Mouse (Mus musculus): ENCODE data around the gene 1700025G04Rik. TPM values are rescaled to one million over a fixed set of nuclear protein-coding genes. Genes with fewer than 3 reads are reported as not detected.

Gene 1700025G04Rik
- polyA plus RNA-seq, 1 experiment from 2014 or later: 13.8 TPM

DNA sequence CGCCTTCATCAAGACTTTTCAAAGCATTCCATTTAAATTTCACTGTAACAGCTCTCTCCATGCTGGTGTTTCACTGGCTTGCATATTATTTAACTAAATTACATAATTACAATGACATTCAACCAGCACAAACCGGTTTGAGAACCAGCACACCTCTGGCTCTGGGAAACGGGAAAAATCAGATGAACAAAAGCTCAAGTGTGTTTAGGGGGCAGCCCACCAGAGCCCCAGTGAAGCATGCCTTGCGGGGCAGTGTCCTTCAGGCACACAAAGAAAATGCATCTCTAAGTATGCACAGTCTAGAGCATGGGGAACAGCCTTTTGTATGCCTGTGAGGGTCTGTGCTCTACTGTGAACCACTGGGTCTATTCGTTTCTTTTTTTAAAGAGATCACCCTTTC is 112.3 kb downstream of the 1700025G04Rik start:
- Histone ChIP-seq H3K9me3 (replicated peaks) (no peaks in the 10 kb centered on the region), H3K36me3 (no peaks in the 10 kb centered on the region), H3K4me1 (0 out of 2 replicates have a peak, but pooled peaks cover 3% of the 10 kb centered on the region), H3K27ac (no peak overlapping the region; the same call in 1 of the 2 replicates), H3K4me3 (no peak overlapping the region), H3K27me3 (ENCODE audit: low read depth, poor library complexity, severe bottlenecking) (no peaks in the 10 kb centered on the region)
- 83% methylated on average over 5 of the region's 5 CpGs for WGBS
- DNase-seq (ENCODE audit: low spot score): no peak

DNA sequence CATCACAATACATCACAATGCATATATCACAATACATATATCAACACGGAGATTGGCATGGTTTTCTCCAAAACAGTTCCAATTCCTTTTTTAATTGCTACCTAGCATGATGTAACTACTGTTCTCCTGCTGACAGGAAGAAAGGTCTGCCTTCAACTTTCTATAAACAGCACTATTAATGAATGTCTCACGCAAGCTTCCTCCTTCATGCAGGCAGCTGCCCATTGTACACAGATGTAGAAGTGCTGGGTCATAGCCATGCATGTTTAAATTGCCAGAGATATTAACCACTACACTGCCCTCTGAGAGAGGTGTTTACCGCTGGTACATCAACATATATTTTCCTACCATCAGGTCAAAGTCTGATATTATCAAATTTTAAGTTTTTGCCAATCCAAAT is 113.1 kb downstream of the 1700025G04Rik start:
- no peak overlapping the region for H3K4me3 ChIP-seq
- 0 out of 2 replicates have a peak, but pooled peaks cover 3% of the 10 kb centered on the region for H3K4me1 ChIP-seq

DNA sequence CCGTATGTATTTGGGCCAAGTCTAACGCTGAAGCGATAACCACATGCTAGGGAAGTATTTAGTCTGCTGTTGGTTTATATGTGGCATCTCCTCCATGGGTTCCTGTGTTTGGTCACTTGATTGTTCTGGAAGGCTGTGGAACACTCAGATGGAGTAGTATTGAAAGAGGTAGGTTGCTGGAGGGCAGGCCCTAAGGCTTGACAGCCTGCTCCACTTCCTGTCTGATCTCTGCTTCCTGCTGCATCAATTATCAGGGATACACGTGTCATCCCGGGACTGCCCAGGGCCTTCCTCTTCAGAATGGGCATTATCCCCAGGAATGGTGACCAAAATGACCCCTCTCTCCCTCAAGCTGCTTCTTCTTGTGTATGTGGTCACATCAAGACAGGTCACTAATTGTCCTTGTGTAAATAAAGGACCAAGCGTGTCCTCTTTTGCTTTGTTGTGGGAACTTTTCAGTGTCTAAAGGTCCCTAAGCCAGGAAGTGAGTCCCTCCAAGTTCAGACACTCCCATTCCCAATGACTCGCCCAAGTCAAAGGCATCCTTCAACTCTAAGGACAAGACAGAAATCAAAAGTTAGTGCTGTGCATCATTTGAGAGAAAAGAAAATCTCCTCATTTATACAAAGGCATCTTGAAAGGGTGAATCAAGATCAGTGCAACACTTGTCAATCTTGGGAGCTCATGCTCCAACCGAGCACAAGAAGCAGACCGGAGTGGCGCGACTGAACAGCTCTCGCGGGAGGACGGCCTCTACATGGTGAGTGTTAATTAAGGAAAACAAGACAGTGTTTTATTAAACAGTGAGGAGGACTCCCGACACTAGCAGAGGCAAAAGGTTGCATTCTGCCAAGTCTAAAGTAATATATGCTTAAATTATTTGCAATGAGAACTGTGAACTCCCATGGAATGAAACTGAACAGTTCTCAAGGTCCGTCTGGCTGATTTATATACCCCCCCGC is 114.2 kb downstream of the 1700025G04Rik start:
- WGBS: 88% methylated on average over 17 of the region's 17 CpGs
- no peaks in the 10 kb centered on the region for H3K9me3 ChIP-seq (replicated peaks)
- no peak for DNase-seq (ENCODE audit: low spot score)
- H3K4me1 ChIP-seq: 0 out of 2 replicates have a peak, but pooled peaks cover 3% of the 10 kb centered on the region
- H3K27me3 ChIP-seq (ENCODE audit: low read depth, poor library complexity, severe bottlenecking): no peaks in the 10 kb centered on the region
- H3K27ac ChIP-seq: no peak overlapping the region
- H3K36me3 ChIP-seq: no peaks in the 10 kb centered on the region
- no peak overlapping the region for H3K4me3 ChIP-seq

More for the DNA sequence above, 113.1 kb downstream of the 1700025G04Rik start:
- Histone ChIP-seq H3K27me3 (ENCODE audit: low read depth, poor library complexity, severe bottlenecking) (no peaks in the 10 kb centered on the region), H3K27ac (no peak overlapping the region), H3K9me3 (replicated peaks) (no peaks in the 10 kb centered on the region), H3K36me3 (no peaks in the 10 kb centered on the region)
- 87% methylated on average over 3 of the region's 3 CpGs for WGBS
- DNase-seq (ENCODE audit: low spot score): no peak

DNA sequence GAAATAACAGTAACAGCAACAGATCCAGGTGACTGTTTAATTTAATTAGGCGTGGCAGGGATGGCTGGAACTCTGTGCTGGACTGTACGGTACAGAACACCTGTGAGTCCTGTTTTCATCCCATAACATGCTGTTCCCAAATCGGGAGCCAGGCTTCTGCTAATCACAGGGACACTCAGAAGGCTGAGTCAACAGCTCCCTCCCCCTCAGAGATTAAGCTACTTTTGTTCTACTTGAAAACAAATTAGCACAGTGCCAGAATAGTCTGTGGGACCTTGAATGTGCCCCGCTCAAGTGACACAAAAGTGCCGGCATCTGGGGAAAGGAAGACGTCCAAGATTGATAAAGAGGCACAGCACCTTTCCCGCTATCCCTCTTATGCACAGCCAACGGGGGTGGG is 115.0 kb downstream of the 1700025G04Rik start:
- no peaks in the 10 kb centered on the region for H3K36me3 ChIP-seq
- WGBS: 92% methylated on average over 8 of the region's 8 CpGs
- H3K9me3 ChIP-seq (replicated peaks): no peaks in the 10 kb centered on the region
- 0 out of 2 replicates have a peak, but pooled peaks cover 3% of the 10 kb centered on the region for H3K4me1 ChIP-seq
- H3K27me3 ChIP-seq (ENCODE audit: low read depth, poor library complexity, severe bottlenecking): no peaks in the 10 kb centered on the region
- DNase-seq (ENCODE audit: low spot score): no peak
- H3K27ac ChIP-seq: no peak overlapping the region
- H3K4me3 ChIP-seq: no peak overlapping the region

DNA sequence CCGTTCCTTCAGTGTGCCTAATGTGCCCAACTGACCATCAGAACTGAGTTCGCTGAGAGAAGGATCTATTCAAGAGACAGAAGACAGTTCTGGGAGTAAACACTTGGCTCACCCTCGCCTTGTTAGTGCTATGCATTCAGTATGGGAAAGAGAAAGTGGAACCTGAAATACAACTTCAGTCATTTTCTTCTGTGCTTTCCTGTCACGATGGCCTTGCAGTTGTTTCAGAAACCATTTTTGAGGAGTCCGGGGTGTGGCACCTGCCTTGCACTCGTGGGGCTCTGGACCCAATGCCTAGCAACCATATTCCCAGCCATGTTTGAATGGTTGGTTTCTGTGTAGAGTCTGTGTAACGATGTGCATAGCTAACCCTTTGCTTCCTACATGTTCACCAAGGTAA is 115.5 kb downstream of the 1700025G04Rik start:
- WGBS: 95% methylated on average over 7 of the region's 7 CpGs
- no peak overlapping the region for H3K4me3 ChIP-seq
- H3K36me3 ChIP-seq: no peaks in the 10 kb centered on the region
- no peak for DNase-seq (ENCODE audit: low spot score)
- H3K27me3 ChIP-seq (ENCODE audit: low read depth, poor library complexity, severe bottlenecking): no peaks in the 10 kb centered on the region
- H3K9me3 ChIP-seq (replicated peaks): no peaks in the 10 kb centered on the region
- H3K27ac ChIP-seq: no peak overlapping the region
- 0 out of 2 replicates have a peak, but pooled peaks cover 3% of the 10 kb centered on the region for H3K4me1 ChIP-seq

DNA sequence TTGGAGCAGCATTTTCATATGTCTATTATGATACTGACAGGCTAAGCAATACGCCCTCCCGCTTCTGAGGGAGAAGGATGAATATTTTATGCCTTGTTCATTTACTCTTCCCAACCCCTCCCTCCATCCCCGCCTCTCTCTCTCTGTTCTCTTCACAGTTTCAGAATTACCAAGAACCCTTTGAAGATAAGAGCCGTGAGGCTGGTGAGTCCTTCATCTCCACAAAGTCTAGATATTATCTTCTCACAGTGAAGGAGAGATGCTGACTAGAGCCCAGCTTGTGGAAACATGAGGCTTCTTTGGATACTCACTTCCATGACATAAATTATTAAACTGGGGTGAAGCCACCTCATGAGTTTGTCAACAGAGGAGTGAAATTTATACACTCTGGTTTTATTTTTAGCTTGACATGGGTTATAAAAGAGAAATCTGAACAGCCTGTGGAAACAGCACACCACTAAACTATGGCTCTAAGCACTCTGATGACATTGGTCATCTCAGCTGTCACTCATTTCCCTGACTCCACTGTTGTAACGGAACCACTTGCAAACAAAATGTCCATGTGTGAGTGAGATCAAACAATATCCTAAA is 116.7 kb downstream of the 1700025G04Rik start:
- 87% methylated on average over 5 of the region's 5 CpGs for WGBS
- Histone ChIP-seq H3K4me1 (0 out of 2 replicates have a peak, but pooled peaks cover 3% of the 10 kb centered on the region), H3K9me3 (replicated peaks) (no peaks in the 10 kb centered on the region), H3K36me3 (no peaks in the 10 kb centered on the region), H3K27me3 (ENCODE audit: low read depth, poor library complexity, severe bottlenecking) (no peaks in the 10 kb centered on the region), H3K27ac (no peak overlapping the region), H3K4me3 (no peak overlapping the region)
- DNase-seq (ENCODE audit: low spot score): no peak

DNA sequence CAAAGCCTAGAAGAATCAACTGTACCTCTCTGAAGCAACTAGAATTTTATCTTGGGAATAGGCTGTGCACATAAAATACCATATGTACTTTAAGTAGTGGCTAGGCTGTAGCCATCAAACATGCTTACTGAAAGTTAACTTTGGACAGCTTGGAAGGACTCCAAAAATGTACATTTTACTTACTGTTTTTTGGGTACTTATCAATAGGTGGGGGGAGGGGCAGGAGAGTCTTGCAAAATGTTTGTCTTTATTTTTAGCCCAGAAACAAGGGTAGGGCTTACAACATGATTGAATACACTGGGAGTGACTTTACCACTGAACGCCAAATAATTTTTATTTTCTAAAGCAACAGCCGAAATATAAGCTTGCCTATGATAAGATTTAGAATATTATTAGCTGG is 118.3 kb downstream of the 1700025G04Rik start:
- H3K4me3 ChIP-seq: no peak overlapping the region
- H3K36me3 ChIP-seq: no peaks in the 10 kb centered on the region
- H3K9me3 ChIP-seq (replicated peaks): no peaks in the 10 kb centered on the region
- H3K4me1 ChIP-seq: no peaks in the 10 kb centered on the region
- 94% methylated on average over 2 of the region's 2 CpGs for WGBS
- DNase-seq (ENCODE audit: low spot score): no peak
- no peaks in the 10 kb centered on the region for H3K27me3 ChIP-seq (ENCODE audit: low read depth, poor library complexity, severe bottlenecking)
- no peak overlapping the region for H3K27ac ChIP-seq

DNA sequence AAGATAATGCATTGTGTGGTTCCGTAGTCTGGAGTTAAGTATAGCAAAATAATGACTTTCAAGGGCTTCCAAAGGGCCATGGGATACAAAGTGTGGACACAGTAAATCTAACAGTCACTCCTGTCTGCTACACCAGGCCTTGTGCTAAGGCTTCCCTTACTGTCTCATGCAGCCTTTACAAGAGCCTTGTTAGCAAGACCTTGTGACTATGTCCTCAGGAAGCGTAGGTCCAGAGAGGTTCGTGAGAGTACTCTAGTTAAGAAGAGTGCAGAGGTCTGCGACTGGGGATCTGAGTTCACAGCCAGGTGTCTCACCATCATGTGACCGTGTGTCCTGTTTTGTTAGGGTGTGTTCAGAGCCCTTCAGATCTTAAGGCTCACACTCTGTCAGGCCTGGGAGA is 121.8 kb downstream of the 1700025G04Rik start:
- WGBS: 89% methylated on average over 5 of the region's 5 CpGs

DNA sequence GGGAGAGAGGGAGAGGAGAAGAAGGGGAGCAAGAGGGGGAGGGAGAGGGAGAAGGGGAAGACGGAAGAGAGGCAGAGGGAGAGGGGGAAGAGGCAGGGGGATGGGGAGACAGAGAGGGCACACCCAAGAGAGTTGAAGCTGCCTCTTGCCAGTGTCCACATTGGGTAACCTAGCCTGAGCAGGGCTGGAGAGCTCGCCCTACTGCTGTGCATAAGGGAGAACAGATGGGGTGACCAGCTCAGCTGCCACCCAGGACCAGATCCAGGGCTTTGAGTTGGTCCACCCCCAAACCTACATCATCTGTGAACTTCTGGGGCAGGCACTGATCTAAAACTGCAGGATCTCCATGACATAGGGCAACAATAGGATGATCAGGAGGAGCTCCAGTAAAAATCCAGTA is 125.1 kb downstream of the 1700025G04Rik start:
- no peak overlapping the region for H3K27ac ChIP-seq
- 86% methylated on average over 2 of the region's 2 CpGs for WGBS
- H3K36me3 ChIP-seq: no peaks in the 10 kb centered on the region
- H3K9me3 ChIP-seq (replicated peaks): no peaks in the 10 kb centered on the region
- no peaks in the 10 kb centered on the region for H3K27me3 ChIP-seq (ENCODE audit: low read depth, poor library complexity, severe bottlenecking)
- peaks cover 18% of the 10 kb centered on the region for H3K4me1 ChIP-seq
- no peak for DNase-seq (ENCODE audit: low spot score)
- no peak overlapping the region for H3K4me3 ChIP-seq

More for the DNA sequence above, 121.8 kb downstream of the 1700025G04Rik start:
- H3K9me3 ChIP-seq (replicated peaks): no peaks in the 10 kb centered on the region
- no peaks in the 10 kb centered on the region for H3K36me3 ChIP-seq
- H3K27ac ChIP-seq: no peak overlapping the region
- no peaks in the 10 kb centered on the region for H3K4me1 ChIP-seq
- H3K4me3 ChIP-seq: no peak overlapping the region
- no peak for DNase-seq (ENCODE audit: low spot score)
- no peaks in the 10 kb centered on the region for H3K27me3 ChIP-seq (ENCODE audit: low read depth, poor library complexity, severe bottlenecking)

DNA sequence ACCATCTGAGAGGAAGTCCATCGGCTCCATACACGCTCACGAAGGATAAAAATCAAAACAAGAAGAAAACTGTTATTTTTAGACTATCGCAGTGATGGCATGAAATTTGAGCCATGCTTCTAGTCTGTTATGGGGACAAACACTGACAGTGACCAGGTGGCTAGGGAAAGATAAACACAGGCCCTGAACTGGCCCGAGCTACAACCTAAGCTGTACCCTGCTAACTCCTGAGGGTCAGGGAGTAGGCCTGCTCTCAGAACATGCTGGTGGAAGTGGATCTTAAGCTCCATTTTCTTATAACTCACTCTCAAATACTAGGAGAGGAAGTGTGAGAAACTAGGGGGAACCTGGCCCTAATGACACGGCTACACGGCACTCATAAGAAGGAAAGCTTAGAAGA is 126.7 kb downstream of the 1700025G04Rik start:
- H3K36me3 ChIP-seq: no peaks in the 10 kb centered on the region
- H3K9me3 ChIP-seq (replicated peaks): no peaks in the 10 kb centered on the region
- no peaks in the 10 kb centered on the region for H3K27me3 ChIP-seq (ENCODE audit: low read depth, poor library complexity, severe bottlenecking)
- DNase-seq (ENCODE audit: low spot score): no peak
- H3K4me1 ChIP-seq: peaks cover 18% of the 10 kb centered on the region
- 81% methylated on average over 7 of the region's 7 CpGs for WGBS
- H3K4me3 ChIP-seq: no peak overlapping the region
- H3K27ac ChIP-seq: no peak overlapping the region

DNA sequence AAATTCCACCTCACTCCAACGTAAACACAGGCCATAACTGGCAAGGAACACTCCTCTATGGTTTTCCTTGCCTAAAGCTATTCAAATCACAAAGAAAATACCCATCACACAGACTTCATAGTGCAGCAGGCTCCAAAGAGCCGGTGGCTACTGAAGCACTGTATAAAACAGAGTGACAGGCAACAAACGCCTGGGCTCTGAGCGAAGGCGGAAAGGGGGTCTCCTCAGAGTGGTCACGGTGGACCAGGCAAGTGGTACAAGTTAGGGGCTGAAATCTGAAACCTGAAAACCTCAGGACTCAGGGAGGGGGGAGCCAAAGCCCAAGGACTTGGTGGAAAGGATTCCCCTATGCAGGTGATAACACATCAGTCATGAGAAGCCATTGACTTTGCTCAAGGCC is 127.8 kb downstream of the 1700025G04Rik start:
- Histone ChIP-seq H3K9me3 (replicated peaks) (no peaks in the 10 kb centered on the region), H3K27ac (no peak overlapping the region), H3K27me3 (ENCODE audit: low read depth, poor library complexity, severe bottlenecking) (no peaks in the 10 kb centered on the region), H3K36me3 (no peaks in the 10 kb centered on the region), H3K4me1 (peaks cover 23% of the 10 kb centered on the region), H3K4me3 (no peak overlapping the region)
- no peak for DNase-seq (ENCODE audit: low spot score)
- WGBS: 44% methylated on average over 6 of the region's 6 CpGs

DNA sequence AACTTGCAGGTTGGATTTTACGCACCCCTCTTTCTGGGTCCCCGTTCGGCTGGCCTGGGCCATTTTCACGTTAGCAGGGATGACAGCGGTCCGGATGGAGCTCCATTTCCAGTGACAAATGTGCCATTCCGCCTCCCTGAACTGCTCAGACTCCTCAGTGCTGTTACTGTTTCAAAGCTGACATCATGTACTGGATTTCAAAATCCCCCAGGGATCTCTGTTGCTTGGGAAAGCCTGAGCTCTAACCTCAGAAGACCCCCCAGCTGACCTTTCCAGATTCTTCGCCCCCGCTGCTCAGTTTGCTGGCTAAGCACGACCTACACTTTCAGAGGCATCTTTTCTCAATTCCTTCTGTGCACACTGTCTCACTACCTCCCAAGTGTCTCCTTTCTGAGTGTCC is 128.7 kb downstream of the 1700025G04Rik start:
- H3K4me1 ChIP-seq: peaks cover 23% of the 10 kb centered on the region
- H3K36me3 ChIP-seq: no peaks in the 10 kb centered on the region
- WGBS: 80% methylated on average over 10 of the region's 10 CpGs
- H3K9me3 ChIP-seq (replicated peaks): no peaks in the 10 kb centered on the region
- no peak overlapping the region for H3K4me3 ChIP-seq
- H3K27ac ChIP-seq: no peak overlapping the region
- no peaks in the 10 kb centered on the region for H3K27me3 ChIP-seq (ENCODE audit: low read depth, poor library complexity, severe bottlenecking)
- no peak for DNase-seq (ENCODE audit: low spot score)

DNA sequence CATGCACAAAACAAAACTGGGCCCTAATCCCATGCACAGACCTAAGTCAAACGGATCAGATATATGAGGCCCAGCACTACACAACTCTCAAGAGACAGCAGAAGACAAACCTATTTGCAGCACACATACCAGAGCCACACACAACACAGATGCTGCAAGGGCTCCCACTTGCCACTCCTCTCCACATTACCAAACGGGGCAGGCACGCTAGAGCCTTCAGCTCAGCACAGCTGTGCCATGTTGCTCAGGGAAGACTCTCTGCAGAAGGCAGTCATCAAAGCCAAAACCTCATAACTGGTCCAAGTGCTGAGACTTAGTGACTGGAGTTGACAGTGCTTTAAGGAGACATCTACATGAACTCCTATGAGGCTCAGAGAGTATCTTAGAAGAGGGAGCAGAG is 130.9 kb downstream of the 1700025G04Rik start:
- H3K9me3 ChIP-seq (replicated peaks): no peaks in the 10 kb centered on the region
- H3K36me3 ChIP-seq: no peaks in the 10 kb centered on the region
- WGBS: 79% methylated on average over 3 of the region's 3 CpGs
- H3K4me1 ChIP-seq: peaks cover 23% of the 10 kb centered on the region
- H3K4me3 ChIP-seq: no peak overlapping the region
- no peak overlapping the region for H3K27ac ChIP-seq
- no peak for DNase-seq (ENCODE audit: low spot score)
- no peaks in the 10 kb centered on the region for H3K27me3 ChIP-seq (ENCODE audit: low read depth, poor library complexity, severe bottlenecking)
